Mouse (Mus musculus): ENCODE results near the gene Fam221b.

Fam221b gene

DNA sequence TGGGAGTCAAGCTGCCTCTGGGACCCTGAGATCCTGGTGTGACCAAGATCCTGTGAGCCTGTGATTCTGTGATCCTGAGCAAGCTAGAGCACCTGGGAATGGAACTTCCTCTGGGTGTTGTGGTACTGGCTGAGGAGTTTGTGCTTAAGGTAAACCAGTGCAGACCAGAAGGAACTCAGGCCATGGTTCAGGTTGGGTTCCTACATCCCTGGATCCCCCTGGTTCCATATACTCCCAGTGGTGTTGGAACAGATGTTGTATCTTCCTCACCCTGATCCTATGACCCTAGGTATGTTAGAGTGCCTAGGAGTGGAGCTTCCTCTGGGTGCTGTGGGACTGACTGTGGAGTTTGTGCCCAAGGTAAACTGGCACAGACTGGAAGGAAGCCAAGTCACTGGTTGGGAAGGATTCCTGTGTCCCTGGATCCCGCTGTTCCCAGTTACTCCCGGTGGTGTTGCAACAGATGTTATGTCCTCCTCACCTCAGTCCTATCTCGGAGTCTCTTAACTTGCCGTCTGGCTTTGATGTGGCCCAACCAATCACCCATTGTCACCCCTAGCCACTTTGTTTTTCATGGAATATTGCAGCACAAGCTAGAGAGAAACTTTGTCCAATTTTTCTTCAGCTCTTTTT, 48.7 kb downstream of the Fam221b start:
- in situ Hi-C loops (cut with MboI, MseI), result no loop called here

DNA sequence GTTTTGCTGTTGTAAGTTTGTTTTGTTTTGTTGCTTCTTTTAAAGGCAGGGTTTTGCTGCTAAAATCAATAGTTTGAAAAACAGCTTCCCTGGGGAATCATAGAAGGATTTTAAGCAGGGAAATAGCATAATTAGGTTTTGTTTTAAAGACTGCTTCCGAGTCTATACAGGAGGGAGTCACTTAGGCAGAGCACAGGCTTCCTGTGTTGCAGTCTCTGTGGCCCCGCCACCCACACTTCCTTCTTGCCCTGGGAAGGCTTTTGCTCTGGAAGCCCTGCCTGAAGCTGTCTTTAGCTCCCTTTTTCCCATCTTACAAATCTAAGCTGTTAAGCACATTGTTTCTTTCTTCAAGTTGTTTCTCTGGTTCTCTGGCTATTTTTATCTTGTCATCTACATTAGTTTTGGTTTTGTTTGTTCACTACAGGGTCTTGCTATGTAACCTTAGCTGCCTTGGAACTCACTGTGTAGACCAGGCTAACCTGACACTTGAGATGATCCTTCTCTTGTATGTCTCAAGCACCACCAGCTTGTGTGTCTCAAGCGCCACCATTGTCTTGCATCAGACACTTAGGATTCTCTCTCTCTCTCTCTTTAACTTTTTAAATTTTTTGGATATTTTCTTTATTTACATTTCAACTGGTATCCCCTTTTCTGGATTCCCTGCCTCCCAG, 55.8 kb downstream of the Fam221b start:
- in situ Hi-C loops (cut with MboI, MseI), result no loop called here

DNA sequence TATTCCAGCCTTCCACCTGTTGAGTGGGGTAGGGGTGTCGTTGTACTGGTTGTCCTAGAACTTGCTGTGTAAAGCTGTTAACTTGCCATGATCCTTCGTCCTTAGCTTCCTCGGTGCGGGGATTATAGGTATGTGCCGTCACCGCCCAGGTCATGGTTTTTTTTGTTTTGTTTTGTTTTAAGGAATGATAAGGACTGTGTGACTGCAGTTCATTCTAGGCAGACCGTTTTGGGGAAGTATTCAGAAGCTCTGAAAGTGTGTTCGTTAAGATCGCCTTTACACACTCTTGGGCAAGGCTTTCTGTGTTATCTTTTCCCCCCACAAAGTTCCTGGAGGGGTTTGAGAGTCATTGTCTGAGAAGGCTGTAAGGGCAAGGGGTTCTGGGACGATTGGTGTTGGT, 56.4 kb downstream of the Fam221b start:
- in situ Hi-C loops (cut with MboI, MseI), result no loop called here

All from regulatory T cell (primary cell).